Mouse (Mus musculus): ENCODE measurements around the gene Orc2. TPM values are rescaled to one million over a fixed set of nuclear protein-coding genes. Genes with fewer than 3 reads are reported as not detected.

The Orc2 gene
- polyA plus RNA-seq, 1 experiment from 2014 or later = 23.3 TPM

DNA sequence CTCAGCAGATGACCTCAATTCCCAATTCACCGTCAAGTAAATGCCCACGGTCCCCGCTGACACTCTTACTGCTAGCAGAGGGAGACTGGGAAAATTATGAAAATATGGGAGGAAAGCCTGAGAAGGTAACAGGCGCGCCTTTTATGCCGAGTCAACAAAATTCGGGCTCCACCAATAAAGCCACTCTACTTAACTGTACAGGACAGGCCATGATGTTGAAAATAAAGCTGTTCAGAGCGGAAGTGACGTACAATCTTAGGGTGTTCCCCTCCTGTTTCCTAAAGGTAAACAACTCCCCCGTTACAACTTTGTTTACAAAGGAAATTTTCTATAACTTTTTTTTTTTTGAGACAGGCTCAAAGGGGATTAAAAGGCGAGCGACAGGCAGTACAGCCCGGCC lies 82.0 kb downstream of the Orc2 start:
- peak overlapping the region; percentile 95 for H3K4me3 ChIP-seq (replicated peaks)
- peaks cover 28% of the 10 kb centered on the region for H3K36me3 ChIP-seq
- no peaks in the 10 kb centered on the region for H3K27me3 ChIP-seq (replicated peaks)
- no peaks in the 10 kb centered on the region for H3K9me3 ChIP-seq
- 5% methylated on average over 13 of the region's 13 CpGs for WGBS
- H3K27ac ChIP-seq = peak overlapping the region; percentile 98
- H3K9ac ChIP-seq = peak overlapping the region; percentile 100
- H3K4me1 ChIP-seq = peaks cover 14% of the 10 kb centered on the region
- peak; percentile 39; the same call in 1 of the 2 replicates for ATAC-seq (ENCODE audit: insufficient read depth, low FRiP score, low read depth)
- peak overlapping the region; percentile 75 for H3K4me2 ChIP-seq

DNA sequence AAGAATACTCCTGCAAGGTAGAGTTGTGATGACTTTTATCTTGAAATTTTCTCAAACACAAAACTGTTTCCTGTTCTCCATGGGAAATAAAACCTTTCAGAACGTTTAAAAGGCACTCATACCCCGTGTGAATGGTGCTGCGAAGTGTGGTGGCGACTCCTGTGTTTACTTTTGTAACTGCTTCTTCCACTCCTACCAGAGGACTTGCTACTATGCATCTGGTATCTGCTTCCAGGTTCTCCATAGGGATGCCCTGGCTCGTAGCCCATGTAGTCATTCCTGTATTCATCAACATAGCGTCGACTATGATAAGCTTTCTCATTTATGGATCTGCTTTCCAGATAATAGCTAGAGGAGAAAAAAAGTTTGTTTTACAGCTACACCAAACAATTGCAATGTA lies 83.9 kb downstream of the Orc2 start:
- Histone ChIP-seq H3K4me3 (replicated peaks) (no peak overlapping the region), H3K27me3 (replicated peaks) (no peaks in the 10 kb centered on the region), H3K36me3 (peaks cover 39% of the 10 kb centered on the region), H3K9ac (no peak overlapping the region), H3K4me1 (peaks cover 14% of the 10 kb centered on the region), H3K9me3 (no peaks in the 10 kb centered on the region), H3K27ac (no peak overlapping the region), H3K4me2 (peak overlapping the region; percentile 75)
- ATAC-seq (ENCODE audit: insufficient read depth, low FRiP score, low read depth) = no peak
- 46% methylated on average over 7 of the region's 7 CpGs for WGBS

DNA sequence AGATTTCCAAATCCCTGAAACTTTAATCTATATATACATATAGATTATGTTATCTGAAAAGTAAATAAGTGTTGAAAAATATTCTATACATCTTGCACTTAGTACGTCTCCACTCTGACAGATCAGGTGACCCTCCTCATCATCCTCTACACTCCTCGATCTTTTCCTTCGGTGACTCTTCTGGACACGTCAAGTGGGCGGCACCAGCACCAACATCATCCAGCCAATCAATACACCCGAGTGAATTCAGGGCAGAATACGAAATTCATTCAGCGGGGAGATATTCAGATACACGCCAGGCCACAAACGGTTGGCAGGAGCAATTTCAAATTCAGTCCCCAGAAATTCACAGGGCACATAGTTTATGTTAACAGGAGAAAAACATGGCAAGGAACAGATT lies 84.9 kb downstream of the Orc2 start:
- Histone ChIP-seq H3K27ac (no peak overlapping the region), H3K36me3 (peaks cover 43% of the 10 kb centered on the region), H3K27me3 (replicated peaks) (no peaks in the 10 kb centered on the region), H3K4me1 (peaks cover 14% of the 10 kb centered on the region), H3K4me2 (no peak overlapping the region), H3K9me3 (no peaks in the 10 kb centered on the region), H3K9ac (no peak overlapping the region), H3K4me3 (replicated peaks) (no peak overlapping the region)
- WGBS = 82% methylated on average over 10 of the region's 10 CpGs
- ATAC-seq (ENCODE audit: insufficient read depth, low FRiP score, low read depth) = no peak

DNA sequence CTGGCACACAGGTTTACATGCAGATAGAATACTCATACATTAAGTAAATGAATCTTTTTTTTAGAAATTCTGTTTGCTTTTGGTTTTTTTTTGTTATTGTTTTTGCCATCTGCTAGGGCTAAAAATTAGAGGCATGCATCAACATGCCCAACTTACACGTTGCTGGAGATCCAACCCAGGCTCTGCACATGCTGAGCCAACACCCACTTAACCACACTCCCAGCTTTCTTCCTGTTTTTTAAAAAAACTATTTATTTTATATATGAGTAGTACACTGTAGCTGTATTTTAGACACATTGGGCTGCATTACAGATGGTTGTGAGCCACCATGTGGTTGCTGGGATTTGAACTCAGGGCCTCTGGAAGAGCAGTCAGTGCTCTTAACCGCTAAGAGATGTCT lies 88.9 kb downstream of the Orc2 start:
- WGBS = 80% methylated on average over 2 of the region's 2 CpGs
- no peak overlapping the region for H3K27ac ChIP-seq
- no peak overlapping the region for H3K4me2 ChIP-seq
- H3K36me3 ChIP-seq = peaks cover 69% of the 10 kb centered on the region
- H3K4me1 ChIP-seq = peaks cover 5% of the 10 kb centered on the region; the same call in 1 of the 2 replicates
- no peaks in the 10 kb centered on the region for H3K27me3 ChIP-seq (replicated peaks)
- no peaks in the 10 kb centered on the region for H3K9me3 ChIP-seq
- H3K9ac ChIP-seq = no peak overlapping the region
- no peak overlapping the region for H3K4me3 ChIP-seq (replicated peaks)
- ATAC-seq (ENCODE audit: insufficient read depth, low FRiP score, low read depth) = no peak

DNA sequence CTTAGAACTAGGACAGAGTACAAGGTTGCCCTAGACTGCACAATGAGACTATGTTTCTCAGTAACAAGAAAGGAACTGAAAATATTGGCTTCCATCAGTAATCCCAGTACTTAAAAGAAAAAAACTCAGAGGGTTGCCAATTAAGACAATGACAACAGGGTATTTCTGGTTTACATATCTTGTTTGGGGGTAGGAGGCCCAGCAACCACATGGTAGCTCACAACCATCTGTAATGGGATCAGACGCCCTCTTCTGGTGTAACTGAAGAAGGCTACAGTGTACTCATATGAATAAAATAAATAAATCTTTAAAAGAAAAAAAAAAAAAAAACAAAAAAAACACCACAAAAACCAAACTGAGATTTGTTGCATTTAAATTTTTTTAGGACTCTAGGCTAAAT lies 89.5 kb downstream of the Orc2 start:
- Histone ChIP-seq H3K4me2 (no peak overlapping the region), H3K27me3 (replicated peaks) (no peaks in the 10 kb centered on the region), H3K9me3 (no peaks in the 10 kb centered on the region), H3K36me3 (peaks cover 71% of the 10 kb centered on the region), H3K9ac (no peak overlapping the region), H3K4me3 (replicated peaks) (no peak overlapping the region), H3K27ac (no peak overlapping the region), H3K4me1 (0 out of 2 replicates have a peak, but pooled peaks cover 2% of the 10 kb centered on the region)
- 19% methylated on average over 1 of the region's 1 CpGs for WGBS
- ATAC-seq (ENCODE audit: insufficient read depth, low FRiP score, low read depth) = no peak

Other genes starting within 250 kb of the Orc2 start
- gene Aox2, start 226.8 kb downstream of the Orc2 start, polyA plus RNA-seq (2015; fragmentation: Nextera tagmentation; extraction: Ambion mirVana) = 0.05 and 0.06 TPM in 2 replicates
- 293 and 313 TPM in 2 replicates for gene Bzw1, start 112.2 kb downstream of the Orc2 start, polyA plus RNA-seq (2015; fragmentation: Nextera tagmentation; extraction: Ambion mirVana)
- 185 and 188 TPM in 2 replicates for gene Clk1, start 81.0 kb downstream of the Orc2 start, polyA plus RNA-seq (2015; fragmentation: Nextera tagmentation; extraction: Ambion mirVana)
- 36.8 and 40.0 TPM in 2 replicates for gene Nif3l1, start 60.0 kb downstream of the Orc2 start, polyA plus RNA-seq (2015; fragmentation: Nextera tagmentation; extraction: Ambion mirVana)
- 49.1 and 49.4 TPM in 2 replicates for gene Ppil3, start 59.6 kb downstream of the Orc2 start, polyA plus RNA-seq (2015; fragmentation: Nextera tagmentation; extraction: Ambion mirVana)
- gene Fam126b, start 81.2 kb upstream of the Orc2 start, polyA plus RNA-seq (2015; fragmentation: Nextera tagmentation; extraction: Ambion mirVana) = 7.0 and 9.0 TPM in 2 replicates
- 178 and 184 TPM in 2 replicates for gene Ndufb3, start 81.3 kb upstream of the Orc2 start, polyA plus RNA-seq (2015; fragmentation: Nextera tagmentation; extraction: Ambion mirVana)
- 0.18 and 0.23 TPM in 2 replicates for gene Als2cr12, start 190.9 kb upstream of the Orc2 start, polyA plus RNA-seq (2015; fragmentation: Nextera tagmentation; extraction: Ambion mirVana)
- gene Cflar, start 206.4 kb upstream of the Orc2 start, polyA plus RNA-seq (2015; fragmentation: Nextera tagmentation; extraction: Ambion mirVana) = 34.8 and 38.2 TPM in 2 replicates

All from stomach, embryonic 15.5 days (tissue).